In the genomic region with DNA sequence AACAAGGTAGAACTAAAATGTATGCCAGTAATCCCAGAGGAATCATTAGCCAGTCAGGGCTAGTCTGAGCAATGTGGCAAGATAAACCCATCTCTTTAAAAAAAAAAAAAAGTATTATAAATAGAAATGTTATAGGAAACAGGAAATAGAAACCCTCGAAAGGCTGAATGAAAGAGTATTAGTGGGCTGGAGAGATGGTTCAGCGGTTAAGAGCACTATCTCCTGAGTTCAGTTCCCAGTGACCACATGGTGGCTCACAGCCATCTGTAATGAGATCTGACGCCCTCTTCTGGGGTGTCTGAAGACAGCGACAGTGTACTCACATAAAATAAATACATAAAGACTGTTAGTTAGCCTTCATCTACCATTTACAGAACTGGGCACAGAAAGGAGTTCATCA, we compare ENCODE assay signal across 13 mouse cellular contexts. TPM values are rescaled to one million over a fixed set of nuclear protein-coding genes. Genes with fewer than 3 reads are reported as not detected.
A peak's percentile ranks its signal among the peaks of the same experiment; 100 is the strongest.
DNase-seq lines count a peak whose midpoint lies in the region; ATAC-seq and TF ChIP-seq lines count a peak whose summit lies in the region.
"Had no signal": no experiment of that assay in that cellular context is flagged by ENCODE, and none has a peak within 500 bp of the region (broad histone marks: within the 10 kb centered on the region; RNA-seq: fewer than 3 reads in every experiment).

No protein-coding gene starts in this region.

- H3K4me2 ChIP-seq in kidney, postnatal 0 days (ENCODE audit: low read length) = no peak overlapping the region
- H3K4me2 ChIP-seq in liver, embryonic 14.5 days (ENCODE audit: low read depth) = peak overlapping the region; percentile 94
- H3K4me2 ChIP-seq in hindbrain, embryonic 12.5 days (replicated peaks) = no peak overlapping the region
- H3K4me2 ChIP-seq: forebrain, embryonic 13.5 days; intestine, embryonic 15.5 days had no signal

- no peak overlapping the region for H3K4me3 ChIP-seq in kidney, postnatal 0 days (replicated peaks; ENCODE audit: low read depth, low read length)
- no peak overlapping the region for H3K4me3 ChIP-seq in C2C12 (ENCODE audit: insufficient read depth, poor library complexity, severe bottlenecking)
- no peak overlapping the region for H3K4me3 ChIP-seq in liver, embryonic 14.5 days (ENCODE audit: insufficient read depth in 1 of 2, low read depth in 2 of 2, low read length in 2 of 2)
- no peak overlapping the region for H3K4me3 ChIP-seq in hindbrain, embryonic 12.5 days
- H3K4me3 ChIP-seq: forebrain, embryonic 13.5 days; heart, embryonic 10.5 days; intestine, embryonic 15.5 days had no signal

- no peak overlapping the region for H3K27ac ChIP-seq in kidney, postnatal 0 days
- peak overlapping the region; percentile 45 for H3K27ac ChIP-seq in liver, embryonic 14.5 days
- H3K27ac ChIP-seq in hindbrain, embryonic 12.5 days = no peak overlapping the region
- H3K27ac ChIP-seq: forebrain, embryonic 13.5 days; heart, embryonic 10.5 days; intestine, embryonic 15.5 days had no signal

- no peak for TF ChIP-seq EP300 in liver, embryonic 14.5 days (IDR thresholded peaks at IDR 0.05; ENCODE audit: low read depth)

- no peak for ATAC-seq in kidney, postnatal 0 days (replicated peaks; ENCODE audit: low FRiP score, low read depth)
- ATAC-seq in liver, embryonic 14.5 days (ENCODE audit: insufficient read depth) = no peak
- no peak for ATAC-seq in hindbrain, embryonic 12.5 days (ENCODE audit: low FRiP score)
- ATAC-seq: forebrain, embryonic 13.5 days; intestine, embryonic 15.5 days had no signal

- H3K9ac ChIP-seq in kidney, postnatal 0 days (ENCODE audit: low read depth, low read length) = no peak overlapping the region
- no peak overlapping the region for H3K9ac ChIP-seq in liver, embryonic 14.5 days (replicated peaks)
- H3K9ac ChIP-seq in hindbrain, embryonic 12.5 days = no peak overlapping the region
- H3K9ac ChIP-seq: forebrain, embryonic 13.5 days; intestine, embryonic 15.5 days had no signal

- no peaks in the 10 kb centered on the region for H3K9me3 ChIP-seq in kidney, postnatal 0 days (replicated peaks; ENCODE audit: low read length)
- no peaks in the 10 kb centered on the region for H3K9me3 ChIP-seq in liver, embryonic 14.5 days (ENCODE audit: control insufficient read depth, low read length)
- H3K9me3 ChIP-seq in hindbrain, embryonic 12.5 days (replicated peaks) = no peaks in the 10 kb centered on the region
- H3K9me3 ChIP-seq: forebrain, embryonic 13.5 days; heart, embryonic 10.5 days; intestine, embryonic 15.5 days had no signal

- H3K36me3 ChIP-seq in kidney, postnatal 0 days (ENCODE audit: insufficient read depth, low read length) = peaks cover 5% of the 10 kb centered on the region; the same call in 1 of the 2 replicates
- peaks cover 43% of the 10 kb centered on the region for H3K36me3 ChIP-seq in C2C12 (ENCODE audit: control insufficient read depth, insufficient read depth)
- H3K36me3 ChIP-seq in liver, embryonic 14.5 days (replicated peaks; ENCODE audit: control insufficient read depth, insufficient read depth, low read depth) = peaks cover 87% of the 10 kb centered on the region
- peaks cover 31% of the 10 kb centered on the region for H3K36me3 ChIP-seq in hindbrain, embryonic 12.5 days
- H3K36me3 ChIP-seq: intestine, embryonic 15.5 days had no signal

- no peak overlapping the region for H3ac ChIP-seq in C2C12 (ENCODE audit: control insufficient read depth, insufficient read length, low read depth)

- no peaks in the 10 kb centered on the region for H3K4me1 ChIP-seq in kidney, postnatal 0 days (replicated peaks; ENCODE audit: insufficient read depth, low read length)
- peaks cover 11 to 12% of the 10 kb centered on the region in 2 experiments for H3K4me1 ChIP-seq in liver, embryonic 14.5 days (replicated peaks; ENCODE audit: control insufficient read depth in 2 of 2, insufficient read depth in 2 of 2, low read length in 1 of 2)
- H3K4me1 ChIP-seq in hindbrain, embryonic 12.5 days = peaks cover 14% of the 10 kb centered on the region
- H3K4me1 ChIP-seq: intestine, embryonic 15.5 days had no signal

- 57% methylated on average over 4 of the region's 4 CpGs for WGBS in kidney, postnatal 0 days
- 17% methylated on average over 4 of the region's 4 CpGs for WGBS in liver, embryonic 14.5 days (ENCODE audit: insufficient replicate concordance)
- WGBS in hindbrain, embryonic 12.5 days = 66% methylated on average over 4 of the region's 4 CpGs

- no peaks in the 10 kb centered on the region for H3K27me3 ChIP-seq in kidney, postnatal 0 days (ENCODE audit: insufficient read depth, low read length)
- no peaks in the 10 kb centered on the region for H3K27me3 ChIP-seq in C2C12 (ENCODE audit: control insufficient read depth, insufficient read depth, insufficient read length)
- H3K27me3 ChIP-seq in liver, embryonic 14.5 days (ENCODE audit: control insufficient read depth, insufficient read depth, low read length) = no peaks in the 10 kb centered on the region
- no peaks in the 10 kb centered on the region for H3K27me3 ChIP-seq in hindbrain, embryonic 12.5 days
- H3K27me3 ChIP-seq: forebrain, embryonic 13.5 days; intestine, embryonic 15.5 days had no signal

- no peak for DNase-seq in kidney, postnatal 0 days (ENCODE audit: low spot score)
- DNase-seq in kidney, adult 8-10 months = no peak
- DNase-seq in MEL-GATA-1-ER (ENCODE audit: extremely low read depth, low read depth) = peak; percentile 85
- DNase-seq in liver, embryonic 14.5 days (ENCODE audit: low read depth in 3 of 3, low spot score in 3 of 3) = no peak
- no peak for DNase-seq in retina, embryonic 14.5 days (ENCODE audit: low spot score)
- no peak for DNase-seq in adrenal gland, postnatal 25 days
- DNase-seq: lung, postnatal 14 days; right cerebral cortex, postnatal 25 days had no signal

- peak; percentile 50 for TF ChIP-seq CTCF in kidney, postnatal 0 days (IDR thresholded peaks at IDR 0.05; ENCODE audit: low read depth)
- TF ChIP-seq CTCF in C2C12 (IDR thresholded peaks at IDR 0.05; ENCODE audit: control insufficient read depth, insufficient read depth, insufficient read length) = no peak
- peak; percentile 60 for TF ChIP-seq CTCF in liver, embryonic 14.5 days (IDR thresholded peaks at IDR 0.05; ENCODE audit: low read depth)

- peaks cover 50% of the 10 kb centered on the region for H3K79me2 ChIP-seq in C2C12 (ENCODE audit: control insufficient read depth, insufficient read depth)

- H3K79me3 ChIP-seq in C2C12 (ENCODE audit: low read depth) = peaks cover 35% of the 10 kb centered on the region

TF ChIP-seq in C2C12, 6 proteins besides CTCF, POLR2A, EP300 and RAD21:
- TF ChIP-seq CEBPB (IDR thresholded peaks at IDR 0.05; ENCODE audit: low read depth) (no peak), MYOD1 (IDR thresholded peaks at IDR 0.05; ENCODE audit: control insufficient read depth, insufficient read length, low read depth) (no peak), FOSL1 (IDR thresholded peaks at IDR 0.05; ENCODE audit: insufficient read depth, low read length, poor library complexity, severe bottlenecking) (no peak), MAX (IDR thresholded peaks at IDR 0.05) (no peak), USF1 (IDR thresholded peaks at IDR 0.05; ENCODE audit: low read depth) (peak; percentile 4), MYOG (IDR thresholded peaks at IDR 0.05; ENCODE audit: control insufficient read depth, extremely low read depth, insufficient read length) (no peak)

RNA-seq across cellular contexts. Expression of a gene that starts 5.3 kb away (rescaled TPM):
- 37.0 and 43.9 TPM in 2 replicates for polyA plus RNA-seq in kidney, postnatal 0 days (2015; fragmentation: Nextera tagmentation; extraction: Ambion mirVana)
- polyA plus RNA-seq in C2C12 (2012; fragmentation: generic; extraction: Trizol) = 25.1 TPM
- polyA plus RNA-seq in liver, embryonic 14.5 days (2012; rRNA removed) = 157 and 235 TPM in 2 replicates
- polyA plus RNA-seq in liver, embryonic 14.5 days (2014; fragmentation: Nextera tagmentation; extraction: Ambion mirVana) = 388 and 433 TPM in 2 replicates
- polyA plus RNA-seq in hindbrain, embryonic 12.5 days (2016; fragmentation: Nextera tagmentation; extraction: Ambion mirVana) = 44.4 and 55.4 TPM in 2 replicates
- 37.9 and 42.6 TPM in 2 replicates for total RNA-seq in adrenal gland, postnatal 25 days (2021)

RNA-seq across cellular contexts. Expression of a gene that starts 29.6 kb away (rescaled TPM):
- polyA plus RNA-seq in kidney, postnatal 0 days (2015; fragmentation: Nextera tagmentation; extraction: Ambion mirVana) = 8.4 and 8.5 TPM in 2 replicates
- 78.4 TPM for polyA plus RNA-seq in C2C12 (2012; fragmentation: generic; extraction: Trizol)
- 15.3 and 19.4 TPM in 2 replicates for polyA plus RNA-seq in liver, embryonic 14.5 days (2012; rRNA removed)
- 3.8 and 4.6 TPM in 2 replicates for polyA plus RNA-seq in liver, embryonic 14.5 days (2014; fragmentation: Nextera tagmentation; extraction: Ambion mirVana)
- 15.6 and 17.2 TPM in 2 replicates for polyA plus RNA-seq in hindbrain, embryonic 12.5 days (2016; fragmentation: Nextera tagmentation; extraction: Ambion mirVana)
- total RNA-seq in adrenal gland, postnatal 25 days (2021) = 34.8 and 52.2 TPM in 2 replicates
